Mouse (Mus musculus) pancreas, adult 10 weeks (tissue): ENCODE data around the gene Spata22. TPM values are rescaled to one million over a fixed set of nuclear protein-coding genes. Genes with fewer than 3 reads are reported as not detected.

ENCODE experiments used
- polyA plus RNA-seq: library from polyadenylated mRNA; stranded (reverse); fragments of 350-450 nt; fragmentation: Illumina TruSeq; extraction: RNeasy Lipid Tissue Mini Kit (QIAGEN cat#74804); gene quantifications from one replicate; pipeline ENCODE4 v1.2.3, GENCODE M21; 2015; ENCODE audit warnings: low read depth, low replicate concordance; ENCODE audit not compliant: insufficient read depth

Gene Spata22
- polyA plus RNA-seq: not detected

DNA sequence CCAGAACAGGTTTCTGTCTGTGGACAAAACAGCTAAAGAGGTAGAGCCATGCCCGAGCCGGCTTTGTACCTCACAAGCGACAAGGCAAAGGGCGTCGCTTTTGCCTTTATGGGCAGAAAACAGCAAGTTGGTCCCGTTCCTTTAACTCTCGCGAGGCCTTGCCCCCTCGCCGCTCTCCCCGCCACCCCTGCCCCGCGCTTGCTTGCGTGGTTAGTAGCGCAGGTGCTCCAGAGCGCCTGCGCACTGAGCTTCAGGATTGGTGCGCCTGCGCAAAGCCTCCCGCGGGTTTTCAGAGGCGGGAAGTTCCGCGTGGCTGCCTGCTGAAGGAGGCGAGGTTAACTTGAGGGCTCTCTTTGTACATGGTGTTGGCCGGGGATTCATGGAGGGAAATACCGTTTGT, at the start of gene Spata22, which contains the start of the genes Aspa and Gm49340:
Spata22 (plus strand) TSS at position 300 of the 400 bp plus-strand sequence.
Aspa (minus strand) TSS at position 155 of the 400 bp plus-strand sequence.
Gm49340 (plus strand) TSS at position 300 of the 400 bp plus-strand sequence.

DNA sequence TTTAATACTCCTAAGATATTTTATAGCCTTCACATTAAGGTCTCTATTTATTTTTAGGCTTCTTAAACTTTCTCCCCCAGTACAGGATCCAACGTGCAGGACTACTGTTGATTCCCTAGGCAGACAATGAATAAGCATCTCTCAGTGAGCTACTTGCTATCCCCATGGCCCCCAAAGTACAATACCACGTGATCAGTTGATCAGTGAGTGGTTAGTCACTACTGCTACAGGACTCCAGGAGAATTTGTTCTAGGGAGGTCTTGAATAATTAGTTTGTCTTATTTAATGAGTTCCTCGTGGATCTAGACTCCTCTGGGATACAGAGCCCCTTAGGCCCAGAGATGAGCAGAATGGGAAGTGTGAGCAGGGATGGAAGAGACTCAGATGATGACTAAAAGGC, 20.9 kb downstream of the Spata22 start, which contains the start of gene Olfr20:
Olfr20 (plus strand) TSS at position 301 of the 400 bp plus-strand sequence.

DNA sequence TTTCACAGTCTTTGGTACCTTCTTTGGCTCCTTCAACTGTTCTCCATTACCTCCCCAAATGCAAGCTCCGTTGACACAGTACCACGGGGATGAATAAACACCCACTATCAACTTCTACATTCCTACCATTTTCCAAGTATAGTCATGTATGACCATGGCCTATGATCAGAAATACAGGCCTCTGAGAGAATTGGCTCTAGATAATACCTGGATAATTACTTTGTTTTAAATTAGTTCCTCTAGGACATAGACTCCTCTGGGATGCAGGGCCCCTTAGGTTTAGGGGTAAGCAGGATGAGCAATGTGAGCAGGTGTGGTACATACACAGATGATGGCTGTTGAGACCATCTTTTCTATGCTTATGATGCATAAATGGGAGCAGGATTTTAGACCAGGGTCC, 41.4 kb downstream of the Spata22 start, which contains the start of gene Olfr376:
Olfr376 (plus strand) TSS at position 301 of the 400 bp plus-strand sequence.

Other genes starting within 250 kb of the Spata22 start
- not detected for gene Itgae, start 239.2 kb upstream of the Spata22 start, polyA plus RNA-seq
- gene Haspin, start 191.4 kb upstream of the Spata22 start, polyA plus RNA-seq: not detected
- gene P2rx5, start 169.3 kb upstream of the Spata22 start, polyA plus RNA-seq: not detected
- gene Emc6, start 152.7 kb upstream of the Spata22 start, polyA plus RNA-seq: 14.7 TPM
- 16.3 TPM for gene Tax1bp3, start 152.7 kb upstream of the Spata22 start, polyA plus RNA-seq
- gene Ctns, start 130.7 kb upstream of the Spata22 start, polyA plus RNA-seq: 8.1 TPM
- 3.1 TPM for gene Shpk, start 130.3 kb upstream of the Spata22 start, polyA plus RNA-seq
- gene Trpv1, start 95.4 kb upstream of the Spata22 start, polyA plus RNA-seq: not detected
- gene Trpv3, start 62.4 kb upstream of the Spata22 start, polyA plus RNA-seq: not detected
- gene Aspa, start 145 bp upstream of the Spata22 start, polyA plus RNA-seq: 1.7 TPM
- not detected for gene Gm49340, start within 50 bp of the Spata22 start, polyA plus RNA-seq
- not detected for gene Olfr20, start 21.0 kb downstream of the Spata22 start, polyA plus RNA-seq
- gene Olfr376, start 41.5 kb downstream of the Spata22 start, polyA plus RNA-seq: not detected
- gene Olfr1, start 69.9 kb downstream of the Spata22 start, polyA plus RNA-seq: not detected
- not detected for gene Olfr378, start 98.7 kb downstream of the Spata22 start, polyA plus RNA-seq
- gene Olfr380, start 127.8 kb downstream of the Spata22 start, polyA plus RNA-seq: not detected
- not detected for gene Olfr381, start 161.9 kb downstream of the Spata22 start, polyA plus RNA-seq
- gene Olfr382, start 187.5 kb downstream of the Spata22 start, polyA plus RNA-seq: not detected